Comparison of ENCODE assay signal across 25 mouse cellular contexts in the genomic region with DNA sequence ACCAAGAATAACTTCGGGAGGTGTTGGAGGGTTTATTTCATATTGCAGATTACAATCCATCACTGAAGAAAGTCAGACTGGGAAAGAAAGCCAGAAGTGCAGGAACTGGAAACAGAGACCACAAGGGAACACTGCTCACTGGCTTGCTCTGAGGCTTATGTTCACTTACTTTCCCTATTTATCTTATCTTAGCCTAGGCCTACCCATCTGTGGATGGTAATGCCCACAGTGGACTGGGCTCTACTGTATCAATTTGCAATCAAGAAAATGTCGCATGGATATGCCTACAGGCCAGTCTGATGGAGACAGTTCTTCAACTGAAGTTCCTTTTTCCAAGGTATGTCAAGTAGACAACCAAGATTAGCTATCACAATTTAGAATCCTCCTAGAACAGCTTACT.
"Had no signal": no experiment of that assay in that cellular context is flagged by ENCODE, and none has a peak within 500 bp of the region (broad histone marks: within the 10 kb centered on the region; RNA-seq: fewer than 3 reads in every experiment).

No protein-coding gene starts in this region.

- H3K27me3 ChIP-seq: heart, embryonic 13.5 days; heart, embryonic 15.5 days; hindbrain, embryonic 13.5 days; hindbrain, embryonic 15.5 days; kidney, embryonic 15.5 days; limb, embryonic 13.5 days; limb, embryonic 15.5 days had no signal

- H3K9ac ChIP-seq: heart, embryonic 13.5 days; heart, embryonic 15.5 days; hindbrain, embryonic 13.5 days; hindbrain, embryonic 15.5 days; kidney, embryonic 15.5 days; limb, embryonic 13.5 days; limb, embryonic 15.5 days had no signal

- H3K4me3 ChIP-seq: heart, embryonic 13.5 days; heart, embryonic 15.5 days; hindbrain, embryonic 13.5 days; hindbrain, embryonic 15.5 days; kidney, embryonic 15.5 days; limb, embryonic 13.5 days; limb, embryonic 15.5 days had no signal

- H3K36me3 ChIP-seq: heart, embryonic 13.5 days; heart, embryonic 15.5 days; hindbrain, embryonic 13.5 days; hindbrain, embryonic 15.5 days; kidney, embryonic 15.5 days; limb, embryonic 13.5 days; limb, embryonic 15.5 days had no signal

- H3K27ac ChIP-seq: heart, embryonic 13.5 days; heart, embryonic 15.5 days; hindbrain, embryonic 13.5 days; hindbrain, embryonic 15.5 days; hindbrain, postnatal 0 days; kidney, embryonic 15.5 days; kidney, postnatal 0 days; limb, embryonic 13.5 days; limb, embryonic 15.5 days had no signal

- H3K9me3 ChIP-seq: heart, embryonic 13.5 days; heart, embryonic 15.5 days; hindbrain, embryonic 13.5 days; hindbrain, embryonic 15.5 days; kidney, embryonic 15.5 days; limb, embryonic 13.5 days; limb, embryonic 15.5 days had no signal

- H3K4me1 ChIP-seq: hindbrain, embryonic 13.5 days; hindbrain, embryonic 15.5 days; kidney, embryonic 15.5 days; limb, embryonic 13.5 days; limb, embryonic 15.5 days had no signal

- H3K4me2 ChIP-seq: heart, embryonic 11.5 days; heart, embryonic 13.5 days; heart, embryonic 15.5 days; hindbrain, embryonic 13.5 days; hindbrain, embryonic 15.5 days; kidney, embryonic 15.5 days; limb, embryonic 13.5 days; limb, embryonic 15.5 days had no signal

- ATAC-seq: hindbrain, postnatal 0 days; intestine, embryonic 16.5 days had no signal

- DNase-seq: gastrocnemius, postnatal 14 days; gastrocnemius, postnatal 36 days; heart, adult 18-20 months; heart, postnatal 14 days; heart, postnatal 36 days; kidney, adult 11 months; kidney, adult 2 months; kidney, adult 9 months; kidney, postnatal 14 days; kidney, postnatal 36 days; layer of hippocampus, adult 9-11 months; layer of hippocampus, postnatal 36 days; left cerebral cortex, postnatal 4 days; lung, adult 18-20 months had no signal
